Mouse (Mus musculus) bone marrow, adult 2 months (tissue): Measurements from ENCODE around the gene Fam45a. TPM values are rescaled to one million over a fixed set of nuclear protein-coding genes. Genes with fewer than 3 reads are reported as not detected.

ENCODE experiments used
- H3K27ac ChIP-seq: fragments of 200-500 bp; 2 replicates; pipeline ENCODE4 v1.5.1; 2012; ENCODE audit warnings: low read depth, mild to moderate bottlenecking, control low read depth, inconsistent platforms, low read length; ENCODE audit not compliant: control insufficient read depth, poor library complexity, insufficient read depth
- H3K4me1 ChIP-seq: fragments of 200-500 bp; 2 replicates; pipeline ENCODE4 v1.6.1; 2011; ENCODE audit warnings: low read length; ENCODE audit not compliant: control insufficient read depth, insufficient read depth
- H3K4me3 ChIP-seq: fragments of 200-500 bp; replicated peaks from 2 replicates; pipeline ENCODE3; 2011; ENCODE audit warnings: mild to moderate bottlenecking, low read depth, low read length, control low read depth; ENCODE audit not compliant: control insufficient read depth
- CTCF ChIP-seq: fragments of 200-500 bp; IDR thresholded peaks from 2 replicates; pipeline ENCODE4 v1.5.1; 2011; ENCODE audit warnings: low read length, control low read depth; ENCODE audit not compliant: control insufficient read depth, insufficient read depth
- POLR2A ChIP-seq: fragments of 200-500 bp; IDR thresholded peaks from 2 replicates; pipeline ENCODE4 v1.6.1; 2011; ENCODE audit warnings: low read depth, mild to moderate bottlenecking, control low read depth, low read length, borderline replicate concordance; ENCODE audit not compliant: control insufficient read depth
- WGBS: fragments of 180-500 bp; shearing (Covaris S2); methylation state at CpG from one replicate; pipeline ENCODE4 v1.1.7; 2018; 5-methylcytosine and 5-hydroxymethylcytosine counted together
- polyA plus RNA-seq: library from polyadenylated mRNA; stranded (reverse); fragments of >200 nt; gene quantifications from 2 replicates; pipeline ENCODE4 v1.2.4, GENCODE M21; 2011; ENCODE audit warnings: low replicate concordance; ENCODE audit not compliant: missing spikeins, insufficient read depth, insufficient read length

Gene Fam45a
- polyA plus RNA-seq: 9.0 and 14.6 TPM in 2 replicates

- 5% methylated on average over 45 of the region's 45 CpGs for WGBS
- no peaks in the 10 kb centered on the region for H3K4me1 ChIP-seq
- H3K4me3 ChIP-seq: peak within 1 kb of the TSS; percentile 73
- TF ChIP-seq CTCF: peak; percentile 79
- TF ChIP-seq POLR2A: peak; percentile 96
- peak within 1 kb of the TSS; percentile 60 for H3K27ac ChIP-seq
Observed at GRCm38 (mm10) chr19:60811098-60812035, at the start of gene Fam45a. Gene Fam45a (plus strand): TSS chr19:60811585.

DNA sequence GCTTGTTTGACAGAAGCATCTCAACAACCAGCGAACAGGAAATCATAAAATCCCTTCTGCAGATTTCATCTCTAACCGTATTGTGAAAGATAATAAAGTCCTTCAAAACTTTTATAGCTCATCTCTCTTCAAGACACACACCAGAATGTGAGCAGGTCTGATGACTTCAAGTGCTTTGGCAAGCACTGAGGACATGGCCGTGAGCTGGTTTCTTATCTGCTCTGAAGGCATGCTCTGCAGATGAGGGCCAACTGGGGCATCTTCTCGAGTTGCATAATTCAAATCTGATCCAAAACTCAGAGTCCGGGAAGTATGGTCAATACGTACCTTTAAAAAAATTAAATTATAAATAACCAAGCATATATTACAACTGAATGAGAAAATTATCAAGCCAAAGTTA is 38.0 kb upstream of the Fam45a start:
- TF ChIP-seq CTCF: no peak
- 79% methylated on average over 6 of the region's 6 CpGs for WGBS
- no peak overlapping the region for H3K27ac ChIP-seq
- H3K4me3 ChIP-seq: no peak overlapping the region
- no peaks in the 10 kb centered on the region for H3K4me1 ChIP-seq

DNA sequence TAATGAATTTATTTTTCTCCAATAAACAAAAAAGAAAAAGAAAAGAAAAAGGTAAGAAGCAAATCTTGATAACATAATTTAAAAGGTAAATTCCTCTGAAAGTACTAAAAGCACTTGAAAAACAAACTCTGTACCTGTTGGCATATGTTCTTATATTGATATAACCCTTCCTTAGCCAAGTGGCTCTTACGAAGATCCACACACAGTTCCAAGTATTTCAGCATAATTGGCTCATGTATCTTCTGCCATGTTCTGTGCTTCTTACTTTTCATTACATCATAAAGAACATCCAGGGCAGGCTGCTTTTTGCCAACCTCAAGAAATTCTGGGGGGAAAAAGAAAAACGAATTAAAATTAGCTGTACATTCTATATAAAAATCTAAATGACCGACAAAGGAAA is 29.4 kb upstream of the Fam45a start:
- Histone ChIP-seq H3K4me3 (no peak overlapping the region), H3K4me1 (no peaks in the 10 kb centered on the region), H3K27ac (no peak overlapping the region)
- WGBS: 74% methylated on average over 3 of the region's 3 CpGs
- TF ChIP-seq CTCF (no peak), POLR2A (no peak)

DNA sequence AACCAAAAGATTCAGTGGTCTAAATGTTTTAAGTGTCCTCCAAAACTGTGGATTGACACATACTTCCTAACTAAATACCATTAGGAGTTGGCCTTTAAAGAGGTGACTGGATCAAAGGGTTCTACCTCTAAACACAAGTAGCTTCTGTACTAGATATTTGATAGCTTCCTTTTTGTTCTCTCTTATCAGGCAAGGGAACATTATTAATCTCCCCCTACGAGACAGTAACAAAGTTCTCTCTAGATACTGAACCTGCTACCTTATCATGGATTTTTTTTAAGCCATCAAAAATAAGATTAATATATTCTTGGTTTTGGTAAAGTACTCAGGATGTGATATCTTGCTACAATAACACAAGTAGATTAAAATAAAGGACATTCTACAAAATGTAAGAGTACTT is 26.7 kb upstream of the Fam45a start:
- no peak overlapping the region for H3K27ac ChIP-seq
- 43% methylated on average over 1 of the region's 1 CpGs for WGBS
- H3K4me3 ChIP-seq: no peak overlapping the region
- TF ChIP-seq CTCF (no peak), POLR2A (no peak)
- no peaks in the 10 kb centered on the region; the same call in 1 of the 2 replicates for H3K4me1 ChIP-seq

DNA sequence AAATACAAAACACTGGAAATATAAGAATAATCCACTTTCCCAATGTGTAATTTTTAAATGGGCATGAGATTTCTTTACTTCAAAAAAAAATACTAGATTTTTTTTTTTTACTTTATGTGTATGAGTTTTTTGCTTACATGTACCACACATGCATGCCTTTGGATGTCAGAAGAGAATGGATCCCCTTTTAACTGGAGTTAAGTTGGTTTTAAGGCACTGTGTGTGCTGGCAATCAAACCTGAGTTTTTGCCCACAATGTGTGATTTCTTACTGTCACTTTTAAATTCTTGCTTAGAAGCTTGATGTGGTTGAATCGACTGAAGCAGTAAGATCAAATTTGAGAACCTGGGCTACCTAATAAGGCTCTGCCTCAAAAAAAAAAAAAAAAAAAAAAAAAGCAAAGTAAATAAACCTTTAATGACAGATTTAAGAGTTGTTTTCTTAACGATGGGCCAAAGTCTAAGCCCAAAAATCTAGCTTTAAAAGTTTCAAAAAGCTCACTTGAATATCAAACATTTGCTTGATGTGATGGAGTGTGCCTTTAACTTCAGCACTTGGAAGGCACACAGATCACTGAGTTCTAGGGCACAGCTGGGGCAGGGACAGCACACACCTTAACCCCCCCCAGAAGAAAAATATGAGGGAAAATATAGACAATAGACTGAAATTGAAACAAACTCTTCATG is 23.8 kb upstream of the Fam45a start:
- 13% methylated on average over 2 of the region's 2 CpGs for WGBS
- TF ChIP-seq POLR2A (no peak), CTCF (no peak)
- Histone ChIP-seq H3K4me3 (no peak overlapping the region), H3K27ac (no peak overlapping the region), H3K4me1 (no peaks in the 10 kb centered on the region; the same call in 1 of the 2 replicates)

- Histone ChIP-seq H3K4me1 (no peaks in the 10 kb centered on the region; the same call in 1 of the 2 replicates), H3K27ac (no peak overlapping the region), H3K4me3 (peak overlapping the region; percentile 32)
- WGBS: 27% methylated on average over 6 of the region's 6 CpGs
- TF ChIP-seq POLR2A (no peak), CTCF (no peak)
Observed at GRCm38 (mm10) chr19:60788214-60788960, 23.0 kb upstream of the Fam45a start.

GRCm38 (mm10) chr19:60789452-60789851 is 21.9 kb upstream of the Fam45a start:
- Histone ChIP-seq H3K27ac (no peak overlapping the region), H3K4me3 (peak overlapping the region; percentile 80), H3K4me1 (no peaks in the 10 kb centered on the region; the same call in 1 of the 2 replicates)
- under 1% methylated on average over 7 of the region's 7 CpGs for WGBS
- TF ChIP-seq CTCF (no peak), POLR2A (no peak)
